Mouse (Mus musculus) CD4-positive, CD25-positive, alpha-beta regulatory T cell (primary cell): ENCODE results near the gene Gm10645. TPM values are rescaled to one million over a fixed set of nuclear protein-coding genes. Genes with fewer than 3 reads are reported as not detected.

Source experiments
- polyA plus RNA-seq: library from polyadenylated mRNA; unstranded; fragments of 100-300 nt; shearing (Covaris generic); gene quantifications from one replicate; pipeline ENCODE4 v1.2.1, GENCODE M21; 2017

Gene Gm10645
- not detected for polyA plus RNA-seq

GRCm38 (mm10) chr8:83165931-83166867 is at the start of gene Gm10645:
TSS of gene Gm10645 (minus strand) at chr8:83166170.

GRCm38 (mm10) chr8:83165235-83165930 is 587 bp downstream of the Gm10645 start, which contains the start of gene Tbc1d9:
TSS of gene Tbc1d9 (plus strand) at chr8:83165352.

Other genes starting within 250 kb of the Gm10645 start
- 0.16 TPM for gene Tbc1d9, start 818 bp downstream of the Gm10645 start, polyA plus RNA-seq
- not detected for gene Ucp1, start 124.2 kb upstream of the Gm10645 start, polyA plus RNA-seq
- 10.5 TPM for gene Elmod2, start 166.3 kb upstream of the Gm10645 start, polyA plus RNA-seq
- not detected for gene Mgat4d, start 182.3 kb upstream of the Gm10645 start, polyA plus RNA-seq
- not detected for gene Clgn, start 223.7 kb upstream of the Gm10645 start, polyA plus RNA-seq